Mouse (Mus musculus) adrenal gland, postnatal 4 days (tissue): ENCODE data around the gene Oxt. TPM values are rescaled to one million over a fixed set of nuclear protein-coding genes. Genes with fewer than 3 reads are reported as not detected.
A peak's percentile ranks its signal among the peaks of the same experiment; 100 is the strongest.
"Not testable (repeated sequence)": the region's sequence is repeated elsewhere in the genome, so short reads cannot be mapped to it uniquely, and the experiment has no call there.

ENCODE experiments used
- DNase-seq, 2 experiments: peaks; one replicate each; pipeline ENCODE4 v3.0.0; 2021 to 2022; ENCODE audit warnings: low spot score in 2 of 2, mixed read lengths in 2 of 2
- long read RNA-seq, 2 experiments: library from polyadenylated mRNA; stranded (forward); transcript quantifications; one replicate each; pipeline ENCODE4 v2.0.0; 2021
- total RNA-seq, 2 experiments: library from RNA; stranded (reverse); gene quantifications; 2 replicates each; pipeline ENCODE4 v1.2.3; 2021

Oxt gene
- not detected for total RNA-seq
- long read RNA-seq, experiment 1 = 0 reads
- long read RNA-seq, experiment 2 = 0 reads

DNA sequence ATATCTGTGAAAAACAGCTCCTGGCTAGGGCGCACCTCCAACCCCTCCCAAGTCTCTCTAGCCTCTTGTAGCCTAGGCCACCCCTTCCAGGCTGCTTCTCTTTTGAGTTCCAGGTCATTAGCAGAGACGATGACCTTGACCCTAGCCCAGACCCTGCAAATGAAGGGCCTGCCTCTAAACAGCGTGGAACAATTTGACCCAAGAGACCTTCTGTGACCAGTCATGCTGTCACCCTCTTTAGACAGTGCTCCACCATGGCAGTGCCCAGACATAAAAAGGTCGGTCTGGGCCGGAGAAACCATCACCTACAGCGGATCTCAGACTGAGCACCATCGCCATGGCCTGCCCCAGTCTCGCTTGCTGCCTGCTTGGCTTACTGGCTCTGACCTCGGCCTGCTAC, at the start of gene Oxt:
Oxt (plus strand) TSS at position 301 of the 400 bp plus-strand sequence.
- DNase-seq = no peak

DNA sequence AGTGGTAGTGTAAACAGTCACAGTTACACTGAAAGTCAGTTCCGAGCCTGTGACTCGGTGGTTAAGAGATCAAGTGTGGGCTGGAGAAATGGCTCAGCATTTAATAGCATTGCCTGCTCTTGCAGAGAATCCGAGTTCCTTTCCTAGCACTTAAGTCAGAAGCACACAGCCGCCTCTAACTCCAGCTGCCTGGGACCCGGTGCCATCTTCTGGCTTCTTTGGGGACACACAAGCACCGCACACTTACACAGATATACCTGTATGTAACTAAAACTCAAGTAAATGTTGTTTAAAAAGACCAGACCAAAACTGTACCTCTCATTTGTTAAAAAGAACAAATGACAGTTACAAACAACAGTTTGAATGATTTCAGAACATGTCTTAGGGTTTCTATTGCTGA, 47.5 kb upstream of the Oxt start:
- DNase-seq = no peak

DNA sequence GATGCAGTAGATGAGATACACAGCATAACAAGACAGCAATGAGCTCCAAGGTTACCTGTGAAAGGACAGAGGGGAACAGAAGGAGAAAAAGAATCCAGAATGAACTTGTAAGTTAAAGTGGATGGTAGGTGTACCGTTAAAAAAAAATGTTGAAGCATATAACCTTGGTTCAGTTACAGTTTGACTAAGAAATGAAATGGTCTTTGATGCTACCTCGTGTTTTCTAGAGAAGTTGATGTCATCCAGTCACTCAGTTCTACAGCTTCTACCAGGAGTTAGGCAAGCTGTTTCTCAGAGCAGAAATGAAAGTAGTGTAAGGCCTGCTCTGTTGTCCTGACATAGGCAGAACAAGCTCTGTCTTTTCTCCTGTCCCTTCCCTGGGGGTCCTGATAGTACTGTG, 46.7 kb upstream of the Oxt start:
- DNase-seq = no peak

DNA sequence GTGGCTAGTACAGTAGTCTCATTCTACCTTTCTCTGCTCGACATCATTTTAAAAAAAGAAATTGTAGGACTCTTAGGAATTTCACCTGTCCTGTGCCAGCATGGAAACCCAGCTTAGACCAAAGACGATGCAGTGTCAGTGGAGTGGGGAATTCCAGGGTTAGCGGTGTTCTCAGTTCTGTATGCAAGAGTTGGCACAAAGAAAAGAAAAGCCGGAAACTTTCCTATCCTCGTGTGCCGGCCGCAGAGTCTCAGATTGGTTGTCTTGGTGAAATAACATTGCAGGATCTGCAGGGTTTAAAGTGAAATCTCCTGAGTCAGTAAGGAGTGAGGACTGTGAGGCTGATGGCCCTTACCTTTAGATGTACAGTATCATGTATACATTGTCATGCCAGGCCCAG, 46.0 kb upstream of the Oxt start:
- DNase-seq = no peak

DNA sequence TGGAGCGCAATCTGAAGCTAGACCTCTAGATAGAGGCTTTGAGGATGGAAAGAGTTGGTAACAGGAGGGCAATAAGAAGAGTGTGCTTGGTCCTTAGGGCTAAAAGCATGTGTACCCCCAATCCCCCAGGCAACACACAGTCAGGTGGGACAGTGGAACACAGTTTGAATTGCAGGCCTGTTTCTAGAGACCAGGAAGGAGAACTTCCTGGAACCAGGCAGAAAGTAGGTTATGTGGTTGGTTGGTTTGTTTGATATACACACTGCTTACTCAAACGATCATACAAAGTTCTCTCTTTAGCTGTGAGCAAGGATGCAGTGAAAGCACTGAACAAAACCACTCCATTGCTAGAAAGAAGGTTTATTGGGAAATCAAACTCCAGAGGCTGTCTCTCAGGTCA, 43.8 kb upstream of the Oxt start:
- DNase-seq = no peak

DNA sequence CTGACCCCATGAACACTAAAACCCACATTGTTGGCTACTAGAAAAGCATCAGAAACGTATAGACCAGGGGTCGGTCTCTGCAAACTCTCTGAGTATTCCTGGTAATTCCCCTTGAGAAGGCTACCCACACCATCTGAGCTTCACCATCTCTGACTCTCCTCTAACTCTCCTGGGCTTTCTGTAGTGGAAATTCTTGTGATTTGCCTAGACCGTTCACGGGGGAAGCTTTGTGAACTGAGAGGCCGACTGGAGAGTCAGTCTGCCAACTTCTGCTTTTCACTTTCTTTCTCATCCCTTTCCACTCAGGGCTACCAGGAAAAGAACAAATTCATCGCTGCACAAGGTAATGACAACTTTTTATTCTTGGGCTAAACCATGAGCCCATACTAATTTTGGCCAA, 41.0 kb upstream of the Oxt start:
- no peak for DNase-seq

DNA sequence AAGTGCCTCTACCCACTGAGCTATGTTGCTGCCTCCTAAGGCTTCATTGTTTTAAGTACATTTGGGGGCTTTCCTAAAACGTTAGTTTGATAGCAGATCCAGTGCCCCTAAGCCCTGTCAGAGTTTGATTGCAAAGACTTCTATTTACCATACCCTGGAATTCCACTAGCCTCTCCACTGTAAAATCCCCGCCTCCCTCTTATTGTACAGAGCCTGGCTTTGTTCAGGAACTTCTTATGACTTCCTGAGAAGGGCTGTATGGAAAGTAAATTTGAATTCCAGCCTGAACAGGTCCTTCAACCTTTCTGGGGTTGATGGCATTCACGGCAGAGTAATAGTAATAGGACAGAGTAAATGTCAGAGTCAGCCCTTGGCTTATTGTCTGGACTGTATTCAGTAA, 39.1 kb upstream of the Oxt start:
- no peak for DNase-seq

DNA sequence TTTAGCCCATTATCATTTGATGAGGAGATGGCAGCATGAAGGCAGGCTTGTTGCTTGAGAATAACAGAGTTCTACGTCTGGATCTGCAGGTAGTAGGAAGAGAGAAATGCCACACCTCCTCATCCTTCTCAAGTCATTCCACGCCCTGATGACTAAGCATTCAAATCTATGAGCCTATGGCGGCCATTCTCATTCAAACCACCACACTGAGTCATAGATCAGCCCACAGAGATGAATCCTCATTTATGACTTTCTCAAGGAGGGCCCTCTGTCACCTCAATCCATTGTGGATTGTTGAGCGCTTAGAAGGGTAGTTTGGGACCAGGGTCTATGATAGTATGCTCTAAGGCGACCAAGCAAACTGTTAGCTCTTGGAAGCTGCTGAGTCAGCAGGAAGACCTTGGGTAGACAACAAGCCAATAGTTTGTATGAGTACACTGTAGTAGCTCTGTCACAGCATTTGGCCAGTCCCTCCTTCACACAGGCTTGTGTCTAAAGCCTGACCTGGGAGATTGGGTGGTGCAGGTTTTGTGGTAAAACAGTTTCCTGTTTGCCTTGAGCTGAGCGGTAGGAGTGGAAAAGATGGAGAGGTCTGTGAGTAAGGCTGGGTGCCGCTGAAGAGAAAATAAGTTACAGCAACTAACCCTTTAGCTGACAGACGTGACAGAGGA, 37.0 kb upstream of the Oxt start:
- no peak for DNase-seq

DNA sequence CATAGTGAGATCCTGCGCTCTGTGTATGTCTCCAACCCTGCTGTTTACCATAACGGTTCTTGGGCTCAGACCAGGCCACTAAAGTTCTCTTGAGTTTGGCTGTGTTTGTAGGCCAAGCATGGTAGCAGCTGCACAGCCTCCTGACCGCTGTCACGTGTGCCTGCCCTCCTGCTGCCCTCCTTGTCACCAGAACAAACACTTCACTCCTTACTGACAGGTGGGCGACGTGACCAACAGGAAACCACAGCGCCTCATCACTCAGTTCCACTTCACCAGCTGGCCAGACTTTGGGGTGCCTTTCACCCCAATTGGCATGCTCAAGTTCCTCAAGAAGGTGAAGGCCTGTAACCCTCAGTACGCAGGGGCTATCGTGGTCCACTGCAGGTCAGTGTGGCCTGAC, 35.7 kb upstream of the Oxt start:
- no peak for DNase-seq

DNA sequence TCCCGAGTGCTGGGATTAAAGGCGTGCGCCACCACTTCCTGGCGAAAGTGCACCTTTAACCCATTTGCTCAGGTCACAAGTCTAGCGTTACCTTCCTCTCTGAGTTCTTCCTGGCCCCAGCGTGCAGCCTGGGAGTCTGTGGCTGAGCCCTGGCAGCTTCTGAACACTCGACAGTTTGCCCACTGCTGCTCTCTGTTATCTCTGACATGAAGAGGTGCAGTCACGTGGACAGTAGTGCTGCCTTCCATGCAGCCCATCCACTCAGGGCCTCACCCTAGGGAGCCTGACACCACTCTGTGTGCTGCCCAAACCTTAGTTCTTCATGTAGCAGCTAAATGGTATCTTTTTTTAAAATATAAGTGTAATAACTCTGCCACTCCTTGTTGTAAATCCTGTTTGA, 29.0 kb upstream of the Oxt start:
- DNase-seq = no peak

DNA sequence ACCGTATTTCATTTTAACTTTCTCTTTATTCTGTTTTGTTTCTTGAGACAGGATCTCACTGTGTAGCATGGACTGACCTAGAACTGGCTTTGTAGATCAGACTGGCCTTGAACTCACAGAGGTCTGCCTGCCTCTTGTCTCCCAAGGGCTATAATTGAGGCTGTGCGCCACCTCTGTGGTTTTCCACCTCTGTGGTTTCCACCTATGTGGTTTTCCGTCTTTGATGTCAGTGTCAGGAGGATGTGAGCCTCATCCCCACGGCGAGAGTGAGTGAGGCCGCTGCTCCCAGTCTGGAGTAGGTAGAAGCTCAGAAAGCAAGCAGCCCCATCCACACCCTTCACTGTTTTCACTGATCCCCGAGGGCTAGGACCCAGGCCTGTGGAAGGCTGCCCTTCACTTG, 21.1 kb upstream of the Oxt start:
- DNase-seq = no peak

DNA sequence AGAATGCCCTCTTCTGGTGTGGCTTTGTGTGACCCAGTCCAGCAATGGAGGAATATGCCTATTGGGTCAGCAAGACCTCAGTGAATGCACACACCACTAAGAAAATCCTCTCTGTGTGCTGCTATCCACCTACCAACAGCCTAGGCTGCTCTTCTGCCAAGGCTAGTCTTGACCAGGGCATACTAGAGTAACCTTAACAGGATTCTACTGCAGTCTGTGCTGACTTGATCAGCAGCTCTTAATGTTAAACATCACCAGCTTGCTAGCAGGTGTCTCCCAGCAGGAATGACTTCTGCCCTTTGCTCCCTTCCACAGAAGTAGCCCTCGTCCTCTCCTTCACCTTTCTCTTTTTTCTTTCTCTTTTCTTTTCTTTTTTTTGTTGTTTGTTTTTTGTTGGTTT, 19.7 kb upstream of the Oxt start:
- no peak for DNase-seq

DNA sequence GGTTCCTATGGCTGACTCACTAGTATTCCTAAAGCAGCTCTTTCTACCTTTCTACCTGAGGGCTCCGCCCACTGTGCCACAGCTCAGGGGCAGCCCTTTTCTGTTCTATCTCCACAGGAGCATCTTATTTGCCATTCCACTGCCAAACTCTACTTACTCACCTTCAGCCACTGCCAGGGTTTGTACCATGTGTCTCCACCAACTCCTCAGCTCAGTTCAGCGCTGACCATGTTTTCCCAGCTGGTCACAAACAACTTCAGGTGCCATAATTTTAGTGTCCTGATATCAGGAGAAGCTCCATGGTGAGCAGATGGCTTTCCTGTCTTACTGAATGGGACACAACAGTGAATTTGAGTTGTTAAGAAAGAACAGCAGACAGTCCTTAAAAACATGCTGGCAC, 18.5 kb upstream of the Oxt start:
- DNase-seq = no peak

DNA sequence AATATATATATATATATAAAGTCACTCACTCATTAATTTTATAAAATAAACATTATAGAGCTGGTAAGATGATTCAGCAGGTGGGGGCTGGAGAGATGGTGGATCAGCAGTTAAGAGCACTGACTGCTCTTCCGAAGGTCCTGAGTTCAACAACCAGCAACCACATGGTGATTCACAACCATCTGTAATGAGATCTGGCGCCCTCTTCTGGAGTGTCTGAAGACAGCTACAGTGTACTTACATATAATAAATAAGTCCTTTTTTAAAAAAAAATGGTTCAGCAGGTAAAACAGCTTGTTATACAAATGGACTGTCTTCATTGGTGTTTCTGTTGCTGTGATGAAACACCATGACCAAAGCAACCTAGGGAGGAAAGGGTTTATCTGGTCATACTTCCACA, 18.0 kb upstream of the Oxt start:
- no peak for DNase-seq

DNA sequence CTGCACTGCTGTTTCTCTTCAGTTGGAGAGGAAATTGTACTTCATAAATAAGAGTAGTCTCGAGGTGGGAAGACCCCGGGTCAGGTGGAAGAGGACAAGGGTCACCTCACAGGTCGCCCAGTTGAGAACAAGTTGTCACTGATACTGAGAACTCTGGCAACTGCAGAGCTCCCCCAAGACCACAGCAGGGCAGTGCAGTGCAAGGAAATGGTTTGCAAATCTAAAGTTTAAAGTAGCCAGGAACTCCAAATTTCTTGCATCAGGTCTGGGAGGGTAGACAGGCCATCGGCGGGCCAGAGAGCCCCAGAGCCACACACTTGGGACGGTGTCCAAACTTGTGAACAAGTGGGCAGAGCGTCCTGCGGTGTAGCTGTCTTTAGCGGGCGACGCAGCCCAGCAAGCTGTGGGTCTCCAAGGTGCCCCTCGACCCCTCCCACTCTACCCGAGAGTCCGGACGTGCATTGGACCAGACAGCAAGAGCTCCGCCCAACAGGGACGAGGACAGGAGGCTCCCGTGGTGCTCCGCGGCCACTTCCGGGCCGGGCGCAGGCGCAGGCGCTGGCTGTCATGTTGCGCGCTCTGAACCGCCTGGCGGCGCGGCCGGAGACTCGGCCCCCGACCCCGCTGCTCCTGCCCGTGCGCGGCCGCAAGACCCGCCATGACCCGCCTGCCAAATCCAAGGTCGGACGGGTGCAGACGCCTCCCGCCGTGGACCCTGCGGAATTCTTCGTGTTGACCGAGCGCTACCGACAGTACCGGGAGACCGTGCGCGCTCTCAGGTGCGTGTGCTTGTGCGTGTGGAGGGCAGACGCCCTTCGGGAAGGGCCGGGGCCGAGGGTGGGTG, 12.5 kb upstream of the Oxt start, which contains the start of gene Mrps26:
Mrps26 (plus strand) TSS at position 531 of the 844 bp plus-strand sequence.
- peak; percentile 76 to 85 for DNase-seq

DNA sequence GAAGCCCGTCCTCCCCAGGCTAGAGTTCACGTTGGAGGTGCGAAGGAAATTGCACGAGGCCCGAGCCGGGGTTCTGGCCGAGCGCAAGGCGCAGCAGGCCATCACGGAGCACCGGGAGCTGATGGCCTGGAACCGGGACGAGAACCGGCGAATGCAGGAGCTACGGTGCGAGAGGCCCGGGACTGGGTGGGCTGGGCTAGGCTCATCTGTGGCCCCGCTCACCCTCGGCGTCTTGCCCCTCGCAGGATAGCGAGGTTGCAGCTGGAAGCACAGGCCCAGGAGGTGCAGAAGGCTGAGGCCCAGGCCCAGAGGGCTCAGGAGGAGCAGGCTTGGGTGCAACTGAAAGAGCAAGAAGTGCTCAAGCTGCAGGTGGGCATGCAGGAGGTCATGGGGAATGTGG, 11.9 kb upstream of the Oxt start:
- no peak for DNase-seq

DNA sequence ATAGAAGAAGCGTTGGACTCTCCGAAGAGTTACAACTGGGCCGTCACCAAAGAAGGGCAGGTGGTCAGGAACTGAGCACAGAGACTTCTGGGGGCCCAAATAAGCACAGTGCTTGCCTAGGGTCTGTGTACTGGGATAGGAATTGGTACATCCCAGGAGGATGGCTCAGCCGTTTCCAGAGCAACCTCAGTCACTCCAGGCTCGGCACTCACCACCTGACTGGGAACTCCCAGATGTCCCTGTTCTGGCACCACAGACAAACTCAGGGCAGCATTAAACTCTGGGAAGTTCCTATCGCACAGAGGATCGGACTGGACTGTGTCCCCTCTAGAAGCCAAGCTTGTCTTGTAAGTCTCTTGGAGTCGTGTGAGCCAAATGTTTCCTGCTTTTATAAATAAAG, 11.0 kb upstream of the Oxt start:
- no peak for DNase-seq

DNA sequence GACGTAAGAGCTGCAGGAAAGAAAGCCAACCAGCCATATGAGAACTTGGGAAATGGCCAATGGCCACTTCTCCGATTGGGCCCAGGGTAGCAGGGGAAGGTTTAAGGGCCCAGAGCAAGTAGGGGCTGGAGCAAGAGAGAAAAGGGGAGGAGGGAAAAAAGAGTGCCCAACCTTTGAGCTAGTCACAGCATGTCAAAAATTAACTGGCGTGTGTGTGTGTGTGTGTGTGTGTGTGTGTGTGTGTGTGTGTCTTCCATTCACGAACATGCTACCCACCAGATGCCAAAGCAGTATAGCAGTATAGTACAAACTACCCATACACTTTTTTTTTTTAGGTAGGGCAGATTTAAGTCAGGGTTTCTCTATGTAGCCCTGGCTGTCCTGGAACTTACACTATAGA, 7.1 kb upstream of the Oxt start:
- no peak for DNase-seq

DNA sequence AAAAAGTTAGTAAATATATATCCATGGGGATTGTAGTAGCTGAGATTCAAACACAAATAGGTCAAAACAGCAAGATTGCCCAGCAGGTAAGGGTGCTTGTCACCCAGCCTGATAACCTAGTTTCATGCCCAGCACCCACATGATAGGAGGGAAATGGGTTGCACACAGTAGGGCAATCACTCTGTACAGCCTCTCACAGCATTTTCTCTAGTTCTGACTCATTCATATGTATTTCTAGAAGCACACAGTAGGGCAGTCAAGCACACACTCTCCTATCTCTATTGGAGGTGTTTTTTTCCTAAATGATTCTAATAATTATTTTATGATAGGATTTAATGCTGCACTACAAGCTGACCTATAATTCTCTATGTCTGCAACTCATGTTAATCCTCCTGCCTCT, 6.0 kb upstream of the Oxt start:
- no peak for DNase-seq

DNA sequence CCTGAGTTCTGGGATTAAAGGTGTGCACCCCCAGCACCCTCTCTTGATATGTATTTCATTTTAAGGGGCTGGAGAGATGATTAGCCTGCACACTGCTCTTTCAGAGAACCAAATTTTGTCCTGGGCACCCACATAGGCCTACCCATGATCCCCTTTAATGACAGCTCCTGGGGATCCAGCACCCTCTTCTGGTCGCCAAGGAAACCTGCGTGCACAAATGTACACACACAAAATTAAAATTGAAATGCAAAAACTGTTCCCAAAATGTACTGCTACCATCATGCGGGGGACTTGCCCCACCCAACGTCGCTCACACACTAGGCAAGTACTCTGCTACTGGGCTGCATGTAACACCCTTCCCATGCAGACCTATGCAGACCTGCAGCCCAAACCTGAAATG, 1.0 kb upstream of the Oxt start:
- no peak for DNase-seq

DNA sequence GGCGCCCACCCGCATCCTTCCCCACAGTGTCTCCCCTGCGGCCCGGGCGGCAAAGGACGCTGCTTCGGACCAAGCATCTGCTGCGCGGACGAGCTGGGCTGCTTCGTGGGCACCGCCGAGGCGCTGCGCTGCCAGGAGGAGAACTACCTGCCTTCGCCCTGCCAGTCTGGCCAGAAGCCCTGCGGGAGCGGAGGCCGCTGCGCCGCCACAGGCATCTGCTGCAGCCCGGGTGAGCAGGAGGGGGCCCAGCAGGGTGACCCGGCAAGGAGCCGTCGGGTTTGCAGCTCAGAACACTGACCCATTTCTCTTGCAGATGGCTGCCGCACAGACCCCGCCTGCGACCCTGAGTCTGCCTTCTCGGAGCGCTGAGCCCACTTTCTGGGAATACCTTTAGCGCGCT, 591 bp downstream of the Oxt start:
- not testable (repeated sequence) for DNase-seq

DNA sequence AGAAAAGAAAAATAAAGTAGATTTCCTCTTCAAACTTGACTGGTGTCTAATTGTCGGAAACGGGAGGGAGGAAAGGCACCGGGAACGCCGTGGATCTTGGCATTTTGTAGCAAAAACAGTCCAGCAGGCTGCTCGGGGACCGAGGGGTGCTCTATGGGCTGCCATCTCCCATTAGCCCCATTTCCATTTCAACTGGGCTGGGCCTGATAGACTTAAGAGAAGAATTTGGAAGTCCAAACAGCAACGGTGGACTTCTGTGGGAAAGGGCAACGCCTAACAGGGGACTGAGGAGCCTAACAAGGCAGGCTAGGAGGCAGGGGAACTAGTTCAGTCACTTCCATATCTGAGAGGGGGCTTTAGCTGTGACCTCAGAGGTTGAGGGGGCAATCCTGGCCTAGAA, 1.0 kb downstream of the Oxt start:
- DNase-seq = no peak

DNA sequence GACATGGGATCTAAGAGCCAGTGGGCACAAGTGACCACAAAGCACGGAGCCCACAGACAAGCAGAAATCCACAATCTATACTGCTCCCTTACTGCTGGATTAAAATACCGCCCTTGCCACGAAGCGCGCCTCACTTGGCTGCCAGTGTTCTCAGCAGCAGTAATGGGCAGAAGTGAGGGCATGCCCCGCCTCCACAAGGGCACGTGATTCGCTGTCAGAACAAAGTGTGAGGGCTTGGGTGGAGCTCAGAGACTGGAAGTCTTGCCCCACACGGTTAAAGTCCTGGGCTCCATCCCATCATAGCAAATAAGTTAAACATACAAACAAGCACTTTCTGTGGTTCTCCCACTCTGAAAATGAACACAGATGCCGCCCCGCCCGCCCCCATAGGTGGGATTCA, 1.7 kb downstream of the Oxt start:
- DNase-seq = no peak
